Mouse (Mus musculus): ENCODE measurements around the gene Ppp1r12c.

DNA sequence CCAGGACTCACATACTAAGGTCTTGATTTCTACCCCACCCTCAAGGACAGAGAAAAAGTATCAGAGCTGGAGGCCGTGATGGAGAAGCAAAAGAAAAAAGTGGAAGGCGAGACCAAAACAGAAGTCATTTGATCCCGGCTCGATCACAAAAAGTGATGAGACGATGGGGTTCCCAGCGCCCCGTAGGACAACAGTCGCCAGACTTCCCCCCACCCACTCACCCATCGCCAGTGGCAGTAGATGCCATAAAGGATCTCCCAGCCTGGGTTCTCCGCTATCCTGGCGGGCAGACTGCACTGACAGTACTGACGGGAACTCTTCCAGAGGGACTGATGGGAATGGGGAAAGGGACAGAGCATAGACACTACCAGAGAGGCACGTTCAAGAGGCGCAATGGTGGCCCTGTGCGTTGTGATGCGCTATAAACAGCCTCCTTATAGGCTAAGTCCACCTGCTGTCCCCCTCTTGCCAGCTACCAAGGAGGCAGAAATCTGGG is 22.6 kb downstream of the Ppp1r12c start:
- TF ChIP-seq MYOD1 (IDR thresholded peaks at IDR 0.05; ENCODE audit: control insufficient read depth, insufficient read length, low read depth): no peak
- no peak for TF ChIP-seq CTCF (IDR thresholded peaks at IDR 0.05; ENCODE audit: control insufficient read depth, insufficient read depth, insufficient read length)
- no peak for TF ChIP-seq USF1 (IDR thresholded peaks at IDR 0.05; ENCODE audit: low read depth)
- TF ChIP-seq MAX (IDR thresholded peaks at IDR 0.05): no peak
- TF ChIP-seq CEBPB (IDR thresholded peaks at IDR 0.05; ENCODE audit: low read depth): no peak
- TF ChIP-seq FOSL1 (IDR thresholded peaks at IDR 0.05; ENCODE audit: insufficient read depth, low read length, poor library complexity, severe bottlenecking): no peak
- no peak for TF ChIP-seq MYOG (IDR thresholded peaks at IDR 0.05; ENCODE audit: control insufficient read depth, extremely low read depth, insufficient read length)

Measured in C2C12 (cell line).